Mouse (Mus musculus): Measurements from ENCODE around the gene Cenpf. TPM values are rescaled to one million over a fixed set of nuclear protein-coding genes. Genes with fewer than 3 reads are reported as not detected.
A peak's percentile ranks its signal among the peaks of the same experiment; 100 is the strongest.

Gene Cenpf
- polyA plus RNA-seq, 1 experiment from 2014 or later = 42.1 TPM

- H3K9me3 ChIP-seq (replicated peaks; ENCODE audit: low read length) = no peaks in the 10 kb centered on the region
- under 1% methylated on average over 14 of the region's 15 CpGs for WGBS
- TF ChIP-seq CTCF (IDR thresholded peaks at IDR 0.05; ENCODE audit: low read depth) = no peak
- H3K27me3 ChIP-seq (ENCODE audit: insufficient read depth, low read length) = no peaks in the 10 kb centered on the region
- peak overlapping the region; percentile 78 for H3K4me3 ChIP-seq (replicated peaks; ENCODE audit: low read depth, low read length)
- no peak overlapping the region for H3K27ac ChIP-seq
- H3K9ac ChIP-seq (ENCODE audit: low read depth, low read length) = peak overlapping the region; percentile 44; the same call in 1 of the 2 replicates
- ATAC-seq (replicated peaks; ENCODE audit: low FRiP score, low read depth) (no peak), DNase-seq (ENCODE audit: low spot score) (no peak)
- peak overlapping the region; percentile 87 for H3K4me2 ChIP-seq (ENCODE audit: low read length)
- H3K36me3 ChIP-seq (ENCODE audit: insufficient read depth, low read length) = peaks cover 9% of the 10 kb centered on the region; the same call in 1 of the 2 replicates
- H3K4me1 ChIP-seq (replicated peaks; ENCODE audit: insufficient read depth, low read length) = peaks cover 7% of the 10 kb centered on the region; the same call in 1 of the 2 replicates
Measured at GRCm38 (mm10) chr1:189688388-189688750, 483 bp upstream of the Cenpf start.

DNA sequence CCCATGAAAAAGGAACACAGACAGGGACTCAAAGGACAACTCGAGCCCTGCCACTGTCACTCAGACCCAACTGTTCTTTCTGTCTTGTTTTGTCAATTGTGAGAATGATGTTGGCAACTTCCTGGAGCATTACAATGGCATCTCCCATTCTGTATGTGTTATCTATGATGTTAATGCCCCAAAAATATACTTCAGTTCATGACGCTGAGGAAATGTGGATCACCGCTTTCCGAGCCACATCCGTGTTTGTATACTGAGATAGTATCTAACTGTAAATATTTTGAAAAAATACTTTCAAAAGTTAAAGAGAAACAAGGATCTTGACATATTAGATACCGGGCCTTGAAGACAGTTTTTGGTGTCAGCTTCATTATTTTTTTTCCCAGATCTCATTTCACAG, 1.9 kb downstream of the Cenpf start:
- H3K9me3 ChIP-seq (replicated peaks; ENCODE audit: low read length) = no peaks in the 10 kb centered on the region
- no peak for ATAC-seq (replicated peaks; ENCODE audit: low FRiP score, low read depth)
- no peaks in the 10 kb centered on the region for H3K27me3 ChIP-seq (ENCODE audit: insufficient read depth, low read length)
- H3K27ac ChIP-seq = no peak overlapping the region
- peaks cover 16% of the 10 kb centered on the region for H3K36me3 ChIP-seq (ENCODE audit: insufficient read depth, low read length)
- peaks cover 7% of the 10 kb centered on the region; the same call in 1 of the 2 replicates for H3K4me1 ChIP-seq (replicated peaks; ENCODE audit: insufficient read depth, low read length)
- WGBS = 74% methylated on average over 6 of the region's 6 CpGs
- H3K9ac ChIP-seq (ENCODE audit: low read depth, low read length) = no peak overlapping the region
- peak overlapping the region; percentile 38 for H3K4me2 ChIP-seq (ENCODE audit: low read length)
- no peak for DNase-seq (ENCODE audit: low spot score)
- TF ChIP-seq CTCF (IDR thresholded peaks at IDR 0.05; ENCODE audit: low read depth) = no peak
- H3K4me3 ChIP-seq (replicated peaks; ENCODE audit: low read depth, low read length) = no peak overlapping the region

GRCm38 (mm10) chr1:189684786-189685415, 3.0 kb downstream of the Cenpf start:
- Histone ChIP-seq H3K27ac (no peak overlapping the region), H3K27me3 (ENCODE audit: insufficient read depth, low read length) (no peaks in the 10 kb centered on the region), H3K4me3 (replicated peaks; ENCODE audit: low read depth, low read length) (no peak overlapping the region), H3K36me3 (ENCODE audit: insufficient read depth, low read length) (peaks cover 26% of the 10 kb centered on the region), H3K9ac (ENCODE audit: low read depth, low read length) (no peak overlapping the region), H3K4me2 (ENCODE audit: low read length) (no peak overlapping the region), H3K4me1 (replicated peaks; ENCODE audit: insufficient read depth, low read length) (peaks cover 7% of the 10 kb centered on the region; the same call in 1 of the 2 replicates), H3K9me3 (replicated peaks; ENCODE audit: low read length) (no peaks in the 10 kb centered on the region)
- ATAC-seq (replicated peaks; ENCODE audit: low FRiP score, low read depth) = no peak
- no peak for TF ChIP-seq CTCF (IDR thresholded peaks at IDR 0.05; ENCODE audit: low read depth)
- WGBS = 89% methylated on average over 9 of the region's 9 CpGs
- no peak for DNase-seq (ENCODE audit: low spot score)

DNA sequence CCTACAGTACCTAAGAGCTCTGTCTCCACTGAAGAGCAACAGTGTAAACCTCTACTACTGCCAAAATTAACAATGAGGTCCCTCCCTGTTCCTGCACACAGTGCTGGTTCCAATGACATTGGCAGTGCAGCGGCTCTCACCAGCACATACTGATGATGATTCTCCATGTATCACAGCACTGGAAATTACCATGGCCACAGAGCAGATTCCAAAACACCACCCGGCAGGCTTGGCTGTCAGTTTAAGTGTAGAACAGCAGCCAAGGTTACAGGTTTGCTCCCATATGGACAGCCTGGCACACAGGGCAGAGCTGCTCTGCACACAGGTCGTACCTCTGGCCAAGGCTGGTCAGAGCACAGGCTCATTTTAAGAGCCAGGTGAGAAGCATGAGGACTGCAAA, 8.3 kb downstream of the Cenpf start:
- Histone ChIP-seq H3K4me1 (replicated peaks; ENCODE audit: insufficient read depth, low read length) (no peaks in the 10 kb centered on the region), H3K9me3 (replicated peaks; ENCODE audit: low read length) (no peaks in the 10 kb centered on the region), H3K4me2 (ENCODE audit: low read length) (no peak overlapping the region), H3K27me3 (ENCODE audit: insufficient read depth, low read length) (no peaks in the 10 kb centered on the region), H3K36me3 (ENCODE audit: insufficient read depth, low read length) (peaks cover 38% of the 10 kb centered on the region), H3K27ac (no peak overlapping the region), H3K9ac (ENCODE audit: low read depth, low read length) (no peak overlapping the region), H3K4me3 (replicated peaks; ENCODE audit: low read depth, low read length) (no peak overlapping the region)
- ATAC-seq (replicated peaks; ENCODE audit: low FRiP score, low read depth) (no peak), DNase-seq (ENCODE audit: low spot score) (no peak)
- TF ChIP-seq CTCF (IDR thresholded peaks at IDR 0.05; ENCODE audit: low read depth) = no peak
- WGBS = 98% methylated on average over 3 of the region's 3 CpGs

DNA sequence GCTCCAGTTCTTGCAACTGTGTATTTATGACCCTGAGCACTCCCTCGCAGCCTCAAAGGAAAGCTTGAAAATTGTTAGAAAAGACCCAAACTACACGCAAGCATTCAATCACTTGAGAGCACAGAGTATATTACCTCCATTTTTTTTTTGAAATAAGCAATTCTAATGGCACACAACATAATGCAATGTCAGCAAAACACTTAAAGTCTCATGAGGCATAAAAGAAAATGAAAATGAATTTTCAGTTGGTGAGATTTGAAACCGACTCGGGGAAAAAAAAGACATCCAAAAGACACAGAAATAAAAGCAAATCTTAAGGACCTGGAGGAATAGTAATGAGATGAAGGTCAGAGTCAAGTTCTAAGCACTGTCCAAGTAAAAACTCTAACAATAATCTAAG, 11.9 kb downstream of the Cenpf start:
- no peak overlapping the region for H3K4me3 ChIP-seq (replicated peaks; ENCODE audit: low read depth, low read length)
- H3K27me3 ChIP-seq (ENCODE audit: insufficient read depth, low read length) = no peaks in the 10 kb centered on the region
- H3K4me1 ChIP-seq (replicated peaks; ENCODE audit: insufficient read depth, low read length) = no peaks in the 10 kb centered on the region
- H3K9me3 ChIP-seq (replicated peaks; ENCODE audit: low read length) = no peaks in the 10 kb centered on the region
- ATAC-seq (replicated peaks; ENCODE audit: low FRiP score, low read depth) = no peak
- TF ChIP-seq CTCF (IDR thresholded peaks at IDR 0.05; ENCODE audit: low read depth) = no peak
- no peak overlapping the region for H3K4me2 ChIP-seq (ENCODE audit: low read length)
- peaks cover 45% of the 10 kb centered on the region for H3K36me3 ChIP-seq (ENCODE audit: insufficient read depth, low read length)
- no peak overlapping the region for H3K27ac ChIP-seq
- WGBS = 88% methylated on average over 4 of the region's 4 CpGs
- no peak for DNase-seq (ENCODE audit: low spot score)
- no peak overlapping the region for H3K9ac ChIP-seq (ENCODE audit: low read depth, low read length)

DNA sequence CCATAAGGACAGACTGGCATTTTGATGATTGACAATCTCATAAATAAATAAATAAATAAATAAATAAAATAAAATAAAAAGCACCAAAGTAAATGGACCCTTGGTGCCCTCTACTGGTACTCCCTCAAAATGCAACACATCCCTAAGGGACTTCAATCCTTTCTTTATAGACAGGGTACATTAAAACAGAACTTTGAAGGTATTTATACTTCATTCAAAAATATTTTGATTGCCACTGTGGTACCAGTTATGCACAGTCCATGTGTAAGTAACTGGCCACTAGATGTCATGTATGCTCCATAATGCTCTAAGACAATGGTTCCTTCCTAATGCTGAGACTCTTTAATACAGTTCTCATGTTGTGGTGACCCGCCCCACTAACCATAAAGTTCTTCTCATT, 12.5 kb downstream of the Cenpf start:
- ATAC-seq (replicated peaks; ENCODE audit: low FRiP score, low read depth) = no peak

DNA sequence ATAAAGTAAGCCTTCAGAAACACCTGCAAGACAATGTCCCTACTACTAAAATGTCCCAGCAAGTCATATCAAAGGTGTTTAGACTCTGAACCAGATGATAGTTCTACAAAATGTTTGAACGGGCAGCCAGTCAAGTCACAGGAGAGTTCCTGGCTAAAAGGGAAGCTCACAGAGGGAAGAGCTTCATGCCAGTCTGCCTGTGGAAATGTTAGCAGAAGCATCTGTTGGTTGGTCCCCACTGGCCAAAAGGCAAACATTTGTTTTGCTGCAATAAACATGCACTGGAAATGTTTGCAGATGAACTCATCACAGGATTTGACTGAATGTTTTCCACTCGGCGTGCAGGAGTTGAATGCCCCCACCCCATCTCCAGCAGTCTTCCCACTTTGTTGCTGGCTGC, 21.9 kb downstream of the Cenpf start:
- no peak for TF ChIP-seq CTCF (IDR thresholded peaks at IDR 0.05; ENCODE audit: low read depth)

More for the DNA sequence above, 12.5 kb downstream of the Cenpf start:
- DNase-seq (ENCODE audit: low spot score) = peak; percentile 63
- WGBS = 86% methylated on average over 1 of the region's 1 CpGs
- Histone ChIP-seq H3K4me3 (replicated peaks; ENCODE audit: low read depth, low read length) (no peak overlapping the region), H3K4me1 (replicated peaks; ENCODE audit: insufficient read depth, low read length) (no peaks in the 10 kb centered on the region), H3K27ac (no peak overlapping the region), H3K9me3 (replicated peaks; ENCODE audit: low read length) (no peaks in the 10 kb centered on the region), H3K9ac (ENCODE audit: low read depth, low read length) (no peak overlapping the region), H3K4me2 (ENCODE audit: low read length) (no peak overlapping the region), H3K27me3 (ENCODE audit: insufficient read depth, low read length) (no peaks in the 10 kb centered on the region), H3K36me3 (ENCODE audit: insufficient read depth, low read length) (peaks cover 42% of the 10 kb centered on the region)
- TF ChIP-seq CTCF (IDR thresholded peaks at IDR 0.05; ENCODE audit: low read depth) = peak; percentile 72

More for the DNA sequence above, 21.9 kb downstream of the Cenpf start:
- peaks cover 15% of the 10 kb centered on the region; the same call in 1 of the 2 replicates for H3K36me3 ChIP-seq (ENCODE audit: insufficient read depth, low read length)
- ATAC-seq (replicated peaks; ENCODE audit: low FRiP score, low read depth) (no peak), DNase-seq (ENCODE audit: low spot score) (no peak)
- no peak overlapping the region for H3K4me3 ChIP-seq (replicated peaks; ENCODE audit: low read depth, low read length)
- H3K27ac ChIP-seq = no peak overlapping the region
- H3K27me3 ChIP-seq (ENCODE audit: insufficient read depth, low read length) = no peaks in the 10 kb centered on the region
- H3K4me1 ChIP-seq (replicated peaks; ENCODE audit: insufficient read depth, low read length) = no peaks in the 10 kb centered on the region
- no peak overlapping the region for H3K9ac ChIP-seq (ENCODE audit: low read depth, low read length)
- 89% methylated on average over 3 of the region's 3 CpGs for WGBS
- no peak overlapping the region for H3K4me2 ChIP-seq (ENCODE audit: low read length)
- no peaks in the 10 kb centered on the region for H3K9me3 ChIP-seq (replicated peaks; ENCODE audit: low read length)
